Mouse (Mus musculus) ES-Bruce4 (cell line): ENCODE measurements around the gene Camk2n2. TPM values are rescaled to one million over a fixed set of nuclear protein-coding genes. Genes with fewer than 3 reads are reported as not detected.

ENCODE experiments used
- H3K27ac ChIP-seq: 2 replicates; pipeline ENCODE4 v1.5.1; 2012; ENCODE audit warnings: low read length, inconsistent platforms; ENCODE audit not compliant: insufficient read depth
- H3K27me3 ChIP-seq: 2 replicates; pipeline ENCODE4 v1.6.1; 2012; ENCODE audit warnings: mild to moderate bottlenecking, low read length, inconsistent platforms; ENCODE audit not compliant: control insufficient read depth, poor library complexity, insufficient read depth, severe bottlenecking
- H3K36me3 ChIP-seq: 2 replicates; pipeline ENCODE4 v1.6.1; 2012; ENCODE audit warnings: inconsistent platforms, mild to moderate bottlenecking, low read length, moderate library complexity; ENCODE audit not compliant: control insufficient read depth, poor library complexity, insufficient read depth, severe bottlenecking
- H3K4me1 ChIP-seq: one replicate; pipeline ENCODE4 v1.8.1; 2011; ENCODE audit warnings: low read length; ENCODE audit not compliant: control insufficient read depth, insufficient read depth
- H3K4me3 ChIP-seq: 2 replicates; pipeline ENCODE4 v1.5.1; 2011; ENCODE audit warnings: low read depth, mild to moderate bottlenecking, low read length
- H3K9ac ChIP-seq: 2 replicates; pipeline ENCODE4 v1.6.1; 2012; ENCODE audit warnings: low read depth, mild to moderate bottlenecking, inconsistent platforms; ENCODE audit not compliant: poor library complexity, severe bottlenecking
- H3K9me3 ChIP-seq: replicated peaks from 2 replicates; pipeline ENCODE4 v1.6.1; 2012; ENCODE audit warnings: mild to moderate bottlenecking, low read length, inconsistent platforms; ENCODE audit not compliant: control insufficient read depth, poor library complexity, insufficient read depth, severe bottlenecking
- CTCF ChIP-seq: IDR thresholded peaks from one replicate; pipeline ENCODE4 v1.8.1; 2011; ENCODE audit warnings: low read depth, low read length
- EP300 ChIP-seq: IDR thresholded peaks from 2 replicates; pipeline ENCODE4 v1.6.1; 2011; ENCODE audit warnings: low read depth, low read length; ENCODE audit not compliant: insufficient read depth
- POLR2A ChIP-seq: IDR thresholded peaks from one replicate; pipeline ENCODE4 v1.8.1; 2011; ENCODE audit warnings: low read length; ENCODE audit not compliant: insufficient read depth
- polyA plus RNA-seq: library from polyadenylated mRNA; stranded (reverse); fragments of >200 nt; gene quantifications from 2 replicates; pipeline ENCODE4 v1.2.4, GENCODE M21; 2011; ENCODE audit warnings: low read depth; ENCODE audit not compliant: missing spikeins, insufficient read depth, insufficient read length

The Camk2n2 gene
- polyA plus RNA-seq, 1 experiment = 1.7 TPM

DNA sequence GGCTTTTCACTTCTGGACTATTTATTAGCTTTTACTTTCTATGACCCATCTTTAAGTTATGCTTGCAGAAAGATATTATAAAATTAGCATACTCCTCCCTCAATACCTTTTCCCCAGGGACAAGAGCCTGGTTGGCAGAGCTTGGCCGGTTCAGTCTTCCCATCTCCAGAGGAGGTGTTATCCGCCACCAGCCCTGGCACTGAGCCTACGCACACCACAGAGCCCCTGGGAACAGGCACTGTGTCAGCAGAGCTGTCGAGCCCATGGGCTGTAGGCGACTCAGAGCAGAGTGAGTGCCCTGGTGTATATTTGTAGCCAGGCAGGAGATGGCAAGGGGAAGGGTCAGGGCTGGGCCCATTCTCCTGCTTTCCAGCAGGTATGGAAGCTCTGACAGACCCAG lies 20.6 kb downstream of the Camk2n2 start:
- Histone ChIP-seq H3K36me3 (peaks cover 3% of the 10 kb centered on the region; the same call in 1 of the 2 replicates), H3K4me1 (no peaks in the 10 kb centered on the region), H3K9me3 (no peaks in the 10 kb centered on the region), H3K27me3 (no peaks in the 10 kb centered on the region), H3K4me3 (no peak overlapping the region), H3K27ac (no peak overlapping the region), H3K9ac (no peak overlapping the region)
- TF ChIP-seq POLR2A = no peak
- TF ChIP-seq EP300 = no peak
- TF ChIP-seq CTCF = no peak

DNA sequence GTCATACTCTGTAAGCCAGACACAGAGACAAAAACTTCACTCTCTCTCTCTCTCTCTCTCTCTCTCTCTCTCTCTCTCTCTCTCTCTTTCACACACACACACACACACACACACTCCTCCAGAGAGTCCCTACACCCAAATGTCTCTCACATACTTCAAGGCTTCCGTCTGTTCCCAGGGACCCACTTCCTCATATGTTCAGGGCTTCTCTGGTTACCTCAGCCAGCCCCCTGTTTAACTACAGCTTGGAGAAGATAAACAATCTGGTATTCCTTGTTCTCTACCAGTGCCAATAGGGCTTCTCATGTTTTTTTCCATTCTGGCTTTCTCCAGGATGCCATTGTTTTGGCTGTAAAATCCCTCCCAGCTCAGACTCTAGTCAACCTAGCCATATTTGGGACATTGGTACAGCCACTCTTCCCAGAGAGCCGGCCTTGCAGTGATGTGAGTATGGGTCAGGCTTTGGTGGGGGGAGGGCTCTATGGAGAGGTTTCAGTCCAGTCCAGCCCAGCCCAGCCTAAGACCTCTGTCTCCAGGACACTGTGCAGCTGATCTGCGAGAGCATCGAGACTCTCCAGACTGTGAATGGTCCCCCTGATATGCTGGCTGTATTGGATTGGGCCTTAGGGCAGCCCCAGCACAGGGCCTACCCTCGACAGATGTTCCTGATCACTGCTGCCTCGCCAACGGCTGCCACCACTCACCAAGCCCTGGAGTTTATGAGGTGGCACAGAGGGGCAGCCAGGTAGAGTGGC lies 24.2 kb downstream of the Camk2n2 start:
- no peak overlapping the region for H3K9ac ChIP-seq
- H3K27me3 ChIP-seq = no peaks in the 10 kb centered on the region
- no peaks in the 10 kb centered on the region for H3K36me3 ChIP-seq
- H3K27ac ChIP-seq = no peak overlapping the region
- TF ChIP-seq CTCF = no peak
- TF ChIP-seq POLR2A = no peak
- no peak for TF ChIP-seq EP300
- no peaks in the 10 kb centered on the region for H3K9me3 ChIP-seq
- H3K4me1 ChIP-seq = no peaks in the 10 kb centered on the region
- H3K4me3 ChIP-seq = no peak overlapping the region

GRCm38 (mm10) chr16:20595737-20596136 lies 25.4 kb downstream of the Camk2n2 start:
- TF ChIP-seq POLR2A (no peak), EP300 (no peak), CTCF (no peak)
- Histone ChIP-seq H3K36me3 (no peaks in the 10 kb centered on the region), H3K4me3 (no peak overlapping the region), H3K27ac (no peak overlapping the region), H3K4me1 (no peaks in the 10 kb centered on the region), H3K9me3 (no peaks in the 10 kb centered on the region), H3K9ac (no peak overlapping the region), H3K27me3 (no peaks in the 10 kb centered on the region)

GRCm38 (mm10) chr16:20595060-20595673 lies 25.9 kb downstream of the Camk2n2 start:
- Histone ChIP-seq H3K9me3 (no peaks in the 10 kb centered on the region), H3K27me3 (no peaks in the 10 kb centered on the region), H3K36me3 (no peaks in the 10 kb centered on the region), H3K4me3 (no peak overlapping the region), H3K4me1 (no peaks in the 10 kb centered on the region), H3K27ac (no peak overlapping the region), H3K9ac (no peak overlapping the region)
- TF ChIP-seq CTCF (no peak), POLR2A (no peak), EP300 (no peak)

DNA sequence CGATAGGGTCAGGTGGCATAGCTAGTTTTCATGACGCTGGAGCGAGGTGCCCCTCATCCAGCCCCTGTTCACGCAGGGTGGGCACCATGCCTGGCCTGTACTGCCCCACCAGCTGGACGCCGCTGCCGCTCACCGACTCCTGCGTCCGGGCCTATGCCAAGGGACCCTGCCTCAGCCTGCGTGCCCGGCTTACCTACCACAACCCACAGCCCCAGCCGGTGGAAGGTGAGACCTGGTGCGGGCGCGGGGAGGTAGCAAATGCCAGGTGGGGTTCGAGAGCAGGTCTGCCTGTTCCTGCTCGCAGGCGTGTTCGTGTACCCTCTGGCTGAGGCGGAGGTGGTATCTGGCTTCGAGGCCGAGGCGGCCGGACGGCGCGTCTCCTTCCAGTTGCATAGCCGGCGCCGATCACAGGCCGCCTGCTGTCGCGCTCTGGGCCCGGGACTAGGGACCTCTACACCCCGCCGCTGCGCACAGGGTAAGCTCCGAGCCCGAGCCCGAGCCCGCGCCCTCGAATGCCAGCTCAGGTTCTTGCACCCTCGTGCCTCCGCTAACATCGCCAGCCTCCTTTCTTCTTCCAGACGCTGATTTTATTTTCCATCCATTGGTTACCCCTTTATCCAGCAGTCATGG lies 29.9 kb downstream of the Camk2n2 start:
- no peak overlapping the region for H3K9ac ChIP-seq
- TF ChIP-seq CTCF = no peak
- no peak for TF ChIP-seq POLR2A
- no peak for TF ChIP-seq EP300

DNA sequence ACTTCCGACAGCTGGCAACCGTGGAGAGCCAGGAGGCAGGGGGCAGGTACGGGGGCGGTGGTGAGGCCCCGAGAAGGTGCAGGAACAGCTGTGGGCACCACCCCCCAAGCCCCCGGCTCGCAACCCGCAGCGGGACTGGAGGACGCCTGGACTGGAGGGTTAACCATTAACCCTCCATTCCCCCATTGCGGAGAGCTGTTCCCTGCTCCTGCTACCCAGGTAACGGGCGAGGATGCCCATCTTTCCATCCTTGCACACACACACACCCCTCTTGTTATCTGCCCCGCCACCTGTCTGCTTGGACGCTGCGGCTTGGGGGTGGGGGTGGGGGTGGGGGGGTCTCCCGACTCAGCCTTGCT lies 30.4 kb downstream of the Camk2n2 start:
- TF ChIP-seq EP300 = no peak
- no peak for TF ChIP-seq POLR2A
- no peak for TF ChIP-seq CTCF
- H3K4me3 ChIP-seq = peak overlapping the region; percentile 68; the same call in 1 of the 2 replicates
- no peak overlapping the region for H3K27ac ChIP-seq
- H3K27me3 ChIP-seq = no peaks in the 10 kb centered on the region; the same call in 1 of the 2 replicates
- H3K36me3 ChIP-seq = no peaks in the 10 kb centered on the region
- no peaks in the 10 kb centered on the region for H3K9me3 ChIP-seq
- H3K4me1 ChIP-seq = no peaks in the 10 kb centered on the region
- no peak overlapping the region for H3K9ac ChIP-seq

More for the DNA sequence above, 29.9 kb downstream of the Camk2n2 start:
- Histone ChIP-seq H3K27me3 (no peaks in the 10 kb centered on the region; the same call in 1 of the 2 replicates), H3K4me1 (no peaks in the 10 kb centered on the region), H3K36me3 (no peaks in the 10 kb centered on the region), H3K9me3 (no peaks in the 10 kb centered on the region), H3K4me3 (peak overlapping the region; percentile 35), H3K27ac (no peak overlapping the region)
